Mouse (Mus musculus) stomach, embryonic 14.5 days (tissue): Measurements from ENCODE around the gene Slc25a27. TPM values are rescaled to one million over a fixed set of nuclear protein-coding genes. Genes with fewer than 3 reads are reported as not detected.
A peak's percentile ranks its signal among the peaks of the same experiment; 100 is the strongest.

Experiments used
- ATAC-seq: fragments of 200-750 bp; cut with Nextera tagmentation; 2 replicates; pipeline ENCODE4 v1.8.0; 2017; ENCODE audit warnings: low read depth, moderate TSS enrichment; ENCODE audit not compliant: insufficient number of reproducible peaks, insufficient read depth, low FRiP score
- H3K27ac ChIP-seq: fragments of 300-500 bp; sonication (generic); 2 replicates; pipeline ENCODE4 v1.5.1; 2014; ENCODE audit warnings: mild to moderate bottlenecking, low read length, moderate library complexity, mixed read lengths
- H3K27me3 ChIP-seq: fragments of 300-500 bp; sonication (generic); 2 replicates; pipeline ENCODE4 v1.6.1; 2014; ENCODE audit warnings: low read length, control low read depth, mixed read lengths; ENCODE audit not compliant: control insufficient read depth, insufficient read depth
- H3K36me3 ChIP-seq: fragments of 300-500 bp; sonication (generic); 2 replicates; pipeline ENCODE4 v1.6.1; 2014; ENCODE audit warnings: mild to moderate bottlenecking, control low read depth, low read length, moderate library complexity, mixed read lengths; ENCODE audit not compliant: control insufficient read depth, insufficient read depth
- H3K4me1 ChIP-seq: fragments of 300-500 bp; sonication (generic); 2 replicates; pipeline ENCODE4 v1.6.1; 2014; ENCODE audit warnings: low read length, control low read depth, mixed read lengths; ENCODE audit not compliant: control insufficient read depth, insufficient read depth
- H3K4me2 ChIP-seq: fragments of 300-500 bp; sonication (generic); replicated peaks from 2 replicates; pipeline ENCODE4 v1.6.1; 2014; ENCODE audit warnings: low read depth, low read length, control low read depth
- H3K4me3 ChIP-seq: fragments of 300-500 bp; sonication (generic); 2 replicates; pipeline ENCODE4 v1.5.1; 2014; ENCODE audit warnings: low read depth, low read length, control low read depth
- H3K9ac ChIP-seq: fragments of 300-500 bp; sonication (generic); replicated peaks from 2 replicates; pipeline ENCODE4 v1.6.1; 2014; ENCODE audit warnings: low read depth, mild to moderate bottlenecking, control low read depth, low read length, moderate library complexity, mixed read lengths
- H3K9me3 ChIP-seq: fragments of 300-500 bp; sonication (generic); 2 replicates; pipeline ENCODE4 v1.6.1; 2016; ENCODE audit warnings: low read depth, low read length, control low read depth; ENCODE audit not compliant: control insufficient read depth
- WGBS: fragments of 180-500 bp; shearing (Covaris S2); extraction: QIAGEN DNeasy Blood & Tissue Kit; methylation state at CpG from one replicate; pipeline ENCODE4 v1.1.7; 2014; 5-methylcytosine and 5-hydroxymethylcytosine counted together
- polyA plus RNA-seq: library from polyadenylated mRNA; unstranded; fragments of >200 nt; fragmentation: Nextera tagmentation; extraction: Ambion mirVana; gene quantifications from 2 replicates; pipeline ENCODE4 v1.2.1, GENCODE M21; 2014

Gene Slc25a27
- polyA plus RNA-seq, result 17.9 and 19.1 TPM in 2 replicates

GRCm38 (mm10) chr17:43666576-43667289 lies at the start of gene Slc25a27:
Gene Slc25a27 (minus strand): TSS chr17:43667214.
- peak within 1 kb of the TSS; percentile 60 for H3K9ac ChIP-seq
- H3K36me3 ChIP-seq, result no peaks in the 10 kb centered on the region
- peaks cover 12% of the 10 kb centered on the region; the same call in 1 of the 2 replicates for H3K4me1 ChIP-seq
- no peak within 1 kb of the TSS; the same call in 1 of the 2 replicates for H3K27ac ChIP-seq
- WGBS, result 1% methylated on average over 41 of the region's 41 CpGs
- no peaks in the 10 kb centered on the region for H3K27me3 ChIP-seq
- peak within 1 kb of the TSS; percentile 79 for H3K4me3 ChIP-seq
- H3K9me3 ChIP-seq, result no peaks in the 10 kb centered on the region
- peak; percentile 97 for ATAC-seq
- peak within 1 kb of the TSS; percentile 88 for H3K4me2 ChIP-seq

GRCm38 (mm10) chr17:43716601-43717000 lies 49.6 kb upstream of the Slc25a27 start:
- Histone ChIP-seq H3K4me3 (no peak overlapping the region), H3K27me3 (no peaks in the 10 kb centered on the region), H3K4me1 (no peaks in the 10 kb centered on the region), H3K9ac (no peak overlapping the region), H3K9me3 (no peaks in the 10 kb centered on the region), H3K4me2 (no peak overlapping the region), H3K27ac (no peak overlapping the region), H3K36me3 (no peaks in the 10 kb centered on the region)
- 83% methylated on average over 7 of the region's 7 CpGs for WGBS
- ATAC-seq, result no peak

GRCm38 (mm10) chr17:43714191-43714590 lies 47.2 kb upstream of the Slc25a27 start:
- Histone ChIP-seq H3K4me3 (no peak overlapping the region), H3K27ac (no peak overlapping the region), H3K4me1 (no peaks in the 10 kb centered on the region), H3K9me3 (no peaks in the 10 kb centered on the region), H3K27me3 (no peaks in the 10 kb centered on the region), H3K36me3 (no peaks in the 10 kb centered on the region), H3K9ac (no peak overlapping the region), H3K4me2 (no peak overlapping the region)
- no peak for ATAC-seq
- 53% methylated on average over 3 of the region's 3 CpGs for WGBS

- H3K9me3 ChIP-seq, result no peaks in the 10 kb centered on the region
- no peak for ATAC-seq
- WGBS, result 72% methylated on average over 7 of the region's 7 CpGs
- no peaks in the 10 kb centered on the region for H3K4me1 ChIP-seq
- H3K27me3 ChIP-seq, result no peaks in the 10 kb centered on the region
- H3K36me3 ChIP-seq, result no peaks in the 10 kb centered on the region
- H3K9ac ChIP-seq, result no peak overlapping the region
- no peak overlapping the region for H3K4me2 ChIP-seq
- H3K4me3 ChIP-seq, result no peak overlapping the region
- no peak overlapping the region for H3K27ac ChIP-seq
Observed at GRCm38 (mm10) chr17:43711557-43712352, 44.7 kb upstream of the Slc25a27 start.

- no peak for ATAC-seq
- H3K27ac ChIP-seq, result no peak overlapping the region
- H3K9me3 ChIP-seq, result no peaks in the 10 kb centered on the region
- H3K36me3 ChIP-seq, result no peaks in the 10 kb centered on the region
- no peaks in the 10 kb centered on the region for H3K27me3 ChIP-seq
- no peak overlapping the region for H3K4me2 ChIP-seq
- H3K4me3 ChIP-seq, result no peak overlapping the region
- no peak overlapping the region for H3K9ac ChIP-seq
- WGBS, result 78% methylated on average over 3 of the region's 3 CpGs
- no peaks in the 10 kb centered on the region for H3K4me1 ChIP-seq
Observed at GRCm38 (mm10) chr17:43707254-43707653, 40.2 kb upstream of the Slc25a27 start.

- ATAC-seq, result no peak
- 94% methylated on average over 3 of the region's 3 CpGs for WGBS
- no peak overlapping the region for H3K9ac ChIP-seq
- no peaks in the 10 kb centered on the region for H3K36me3 ChIP-seq
- H3K4me2 ChIP-seq, result no peak overlapping the region
- no peaks in the 10 kb centered on the region for H3K27me3 ChIP-seq
- no peaks in the 10 kb centered on the region for H3K9me3 ChIP-seq
- H3K4me3 ChIP-seq, result no peak overlapping the region
- H3K4me1 ChIP-seq, result no peaks in the 10 kb centered on the region
- no peak overlapping the region for H3K27ac ChIP-seq
Observed at GRCm38 (mm10) chr17:43706749-43707148, 39.7 kb upstream of the Slc25a27 start.

GRCm38 (mm10) chr17:43704216-43704930 lies 37.4 kb upstream of the Slc25a27 start:
- H3K4me1 ChIP-seq, result no peaks in the 10 kb centered on the region
- no peak for ATAC-seq
- no peaks in the 10 kb centered on the region for H3K9me3 ChIP-seq
- no peak overlapping the region for H3K27ac ChIP-seq
- H3K36me3 ChIP-seq, result no peaks in the 10 kb centered on the region
- H3K4me3 ChIP-seq, result no peak overlapping the region
- no peak overlapping the region for H3K4me2 ChIP-seq
- WGBS, result 85% methylated on average over 12 of the region's 12 CpGs
- no peak overlapping the region for H3K9ac ChIP-seq
- H3K27me3 ChIP-seq, result no peaks in the 10 kb centered on the region

- 76% methylated on average over 6 of the region's 6 CpGs for WGBS
- Histone ChIP-seq H3K4me3 (no peak overlapping the region), H3K27ac (no peak overlapping the region), H3K9ac (no peak overlapping the region), H3K4me1 (no peaks in the 10 kb centered on the region), H3K4me2 (no peak overlapping the region), H3K36me3 (no peaks in the 10 kb centered on the region), H3K27me3 (no peaks in the 10 kb centered on the region), H3K9me3 (no peaks in the 10 kb centered on the region)
- no peak for ATAC-seq
Observed at GRCm38 (mm10) chr17:43701060-43701459, 34.0 kb upstream of the Slc25a27 start.
